ENCODE assay signal across 10 mouse cellular contexts in genomic region chr2:132989778-132990564, GRCm38 (mm10). TPM values are rescaled to one million over a fixed set of nuclear protein-coding genes. Genes with fewer than 3 reads are reported as not detected.
A peak's percentile ranks its signal among the peaks of the same experiment; 100 is the strongest.
DNase-seq lines count a peak whose midpoint lies in the region; ATAC-seq lines count a peak whose summit lies in the region.
"Had no signal": no experiment of that assay in that cellular context is flagged by ENCODE, and none has a peak within 500 bp of the region (broad histone marks: within the 10 kb centered on the region; RNA-seq: fewer than 3 reads in every experiment).

No protein-coding gene starts in this region.

- H3K4me1 ChIP-seq in embryonic facial prominence, embryonic 11.5 days (ENCODE audit: control insufficient read depth, insufficient read depth, low read length), result no peaks in the 10 kb centered on the region
- no peaks in the 10 kb centered on the region for H3K4me1 ChIP-seq in embryonic facial prominence, embryonic 10.5 days
- no peaks in the 10 kb centered on the region for H3K4me1 ChIP-seq in hindbrain, embryonic 16.5 days (ENCODE audit: control insufficient read depth, insufficient read depth, low read depth, low read length)
- H3K4me1 ChIP-seq in liver, embryonic 11.5 days (replicated peaks; ENCODE audit: control insufficient read depth, insufficient read depth, low read length), result no peaks in the 10 kb centered on the region

- H3K4me3 ChIP-seq in embryonic facial prominence, embryonic 11.5 days (ENCODE audit: low read depth, low read length), result no peak overlapping the region
- no peak overlapping the region for H3K4me3 ChIP-seq in embryonic facial prominence, embryonic 10.5 days
- H3K4me3 ChIP-seq in hindbrain, embryonic 16.5 days (ENCODE audit: low read length), result no peak overlapping the region
- H3K4me3 ChIP-seq in liver, embryonic 11.5 days (ENCODE audit: low read depth, low read length), result no peak overlapping the region
- H3K4me3 ChIP-seq: embryonic facial prominence, embryonic 13.5 days; lung, embryonic 15.5 days had no signal

- H3K27me3 ChIP-seq in embryonic facial prominence, embryonic 11.5 days (ENCODE audit: control insufficient read depth, insufficient read depth, low read length), result no peaks in the 10 kb centered on the region
- no peaks in the 10 kb centered on the region for H3K27me3 ChIP-seq in embryonic facial prominence, embryonic 10.5 days (replicated peaks; ENCODE audit: low read depth, poor library complexity, severe bottlenecking)
- H3K27me3 ChIP-seq in hindbrain, embryonic 16.5 days (replicated peaks; ENCODE audit: control insufficient read depth, insufficient read depth, low read length), result no peaks in the 10 kb centered on the region
- no peaks in the 10 kb centered on the region for H3K27me3 ChIP-seq in liver, embryonic 11.5 days (replicated peaks; ENCODE audit: control insufficient read depth, insufficient read depth, low read length)

- H3K27ac ChIP-seq in embryonic facial prominence, embryonic 11.5 days (replicated peaks; ENCODE audit: low read depth, low read length), result no peak overlapping the region
- no peak overlapping the region for H3K27ac ChIP-seq in embryonic facial prominence, embryonic 10.5 days (replicated peaks)
- no peak overlapping the region for H3K27ac ChIP-seq in hindbrain, embryonic 16.5 days (ENCODE audit: low read depth, low read length)
- H3K27ac ChIP-seq in liver, embryonic 11.5 days (ENCODE audit: low read depth, low read length), result no peak overlapping the region
- H3K27ac ChIP-seq: embryonic facial prominence, embryonic 13.5 days; lung, embryonic 15.5 days had no signal

- no peak overlapping the region for H3K9ac ChIP-seq in embryonic facial prominence, embryonic 11.5 days (replicated peaks; ENCODE audit: low read length)
- H3K9ac ChIP-seq in hindbrain, embryonic 16.5 days (ENCODE audit: low read depth, low read length), result no peak overlapping the region
- no peak overlapping the region for H3K9ac ChIP-seq in liver, embryonic 11.5 days (ENCODE audit: low read depth, low read length)
- H3K9ac ChIP-seq: embryonic facial prominence, embryonic 13.5 days; lung, embryonic 15.5 days had no signal

- no peak for ATAC-seq in embryonic facial prominence, embryonic 11.5 days (replicated peaks; ENCODE audit: insufficient number of reproducible peaks, low FRiP score, low TSS enrichment, low read depth)
- ATAC-seq in hindbrain, embryonic 16.5 days, result peak; percentile 63; the same call in 1 of the 2 replicates
- no peak for ATAC-seq in liver, embryonic 11.5 days (replicated peaks; ENCODE audit: low FRiP score)

- 55% methylated on average over 11 of the region's 11 CpGs for WGBS in embryonic facial prominence, embryonic 11.5 days
- WGBS in embryonic facial prominence, embryonic 10.5 days, result 59% methylated on average over 11 of the region's 11 CpGs
- 58% methylated on average over 11 of the region's 11 CpGs for WGBS in hindbrain, embryonic 16.5 days
- 58% methylated on average over 11 of the region's 11 CpGs for WGBS in liver, embryonic 11.5 days

- peak; percentile 6 for DNase-seq in embryonic facial prominence, embryonic 11.5 days (ENCODE audit: low spot score)
- DNase-seq in embryonic facial prominence, embryonic 10.5 days (ENCODE audit: low spot score), result no peak
- DNase-seq in urinary bladder, postnatal 14 days (ENCODE audit: low spot score), result peak; percentile 19
- no peak for DNase-seq in urinary bladder, postnatal 36 days (ENCODE audit: low spot score in 2 of 2)
- no peak for DNase-seq in embryo, embryonic 11 days
- no peak for DNase-seq in MN1 (ENCODE audit: low spot score)
- DNase-seq in liver, embryonic 11.5 days (ENCODE audit: low spot score), result no peak

- H3K4me2 ChIP-seq in embryonic facial prominence, embryonic 11.5 days (ENCODE audit: low read depth, low read length), result no peak overlapping the region
- no peak overlapping the region for H3K4me2 ChIP-seq in hindbrain, embryonic 16.5 days (ENCODE audit: low read length)
- no peak overlapping the region for H3K4me2 ChIP-seq in liver, embryonic 11.5 days
- H3K4me2 ChIP-seq: embryonic facial prominence, embryonic 13.5 days; lung, embryonic 15.5 days had no signal

- H3K9me3 ChIP-seq in embryonic facial prominence, embryonic 11.5 days (replicated peaks; ENCODE audit: control insufficient read depth, low read length), result no peaks in the 10 kb centered on the region
- H3K9me3 ChIP-seq in embryonic facial prominence, embryonic 10.5 days, result no peaks in the 10 kb centered on the region
- H3K9me3 ChIP-seq in hindbrain, embryonic 16.5 days (ENCODE audit: control insufficient read depth, low read length), result no peaks in the 10 kb centered on the region
- no peaks in the 10 kb centered on the region for H3K9me3 ChIP-seq in liver, embryonic 11.5 days (ENCODE audit: control insufficient read depth, low read length)
- H3K9me3 ChIP-seq: embryonic facial prominence, embryonic 13.5 days; lung, embryonic 15.5 days had no signal

- no peaks in the 10 kb centered on the region for H3K36me3 ChIP-seq in embryonic facial prominence, embryonic 11.5 days (replicated peaks; ENCODE audit: control insufficient read depth, insufficient read depth, low read depth, low read length)
- no peaks in the 10 kb centered on the region for H3K36me3 ChIP-seq in embryonic facial prominence, embryonic 10.5 days (replicated peaks)
- H3K36me3 ChIP-seq in hindbrain, embryonic 16.5 days (ENCODE audit: control insufficient read depth, insufficient read depth, low read length), result no peaks in the 10 kb centered on the region
- no peaks in the 10 kb centered on the region for H3K36me3 ChIP-seq in liver, embryonic 11.5 days (ENCODE audit: control insufficient read depth, insufficient read depth, low read length)
- H3K36me3 ChIP-seq: embryonic facial prominence, embryonic 13.5 days; lung, embryonic 15.5 days had no signal

RNA-seq across cellular contexts. Expression of gene Fermt1, which starts 44.3 kb away (rescaled TPM):
- 6.6 and 10.8 TPM in 2 replicates for polyA plus RNA-seq in embryonic facial prominence, embryonic 11.5 days (2014; fragmentation: Nextera tagmentation; extraction: Ambion mirVana)
- polyA plus RNA-seq in embryonic facial prominence, embryonic 10.5 days (2016; fragmentation: Nextera tagmentation; extraction: Ambion mirVana), result 20.2 and 22.7 TPM in 2 replicates
- 0.04 and 0.41 TPM in 2 replicates for polyA plus RNA-seq in hindbrain, embryonic 16.5 days (2015; fragmentation: Nextera tagmentation; extraction: Ambion mirVana)
- polyA plus RNA-seq in liver, embryonic 11.5 days (2014; fragmentation: Nextera tagmentation; extraction: Ambion mirVana), result 0.60 and 0.71 TPM in 2 replicates

Comparison
In these comparisons a context has a peak if more than half of its experiments do, and no peak if none do; other contexts are left out.
1. DNase-seq: peak in embryonic facial prominence, embryonic 11.5 days (single experiment) and urinary bladder, postnatal 14 days (single experiment); none in embryonic facial prominence, embryonic 10.5 days (single experiment), urinary bladder, postnatal 36 days (0 of 2), embryo, embryonic 11 days (single experiment), MN1 (single experiment) and liver, embryonic 11.5 days (single experiment).